Mouse (Mus musculus) midbrain, postnatal 0 days (tissue): ENCODE data around the gene Arhgef25. TPM values are rescaled to one million over a fixed set of nuclear protein-coding genes. Genes with fewer than 3 reads are reported as not detected.

Experiments used
- ATAC-seq: fragments of 200-750 bp; cut with Nextera tagmentation; 2 replicates; pipeline ENCODE4 v1.8.0; 2017; ENCODE audit warnings: moderate number of reproducible peaks, mild to moderate bottlenecking, moderate TSS enrichment, moderate library complexity; ENCODE audit not compliant: low FRiP score
- DNase-seq: peaks from one replicate; pipeline ENCODE4 v3.0.0-alpha.2; 2015; ENCODE audit warnings: low spot score
- H3K27ac ChIP-seq: fragments of 300-500 bp; sonication (generic); 2 replicates; pipeline ENCODE4 v1.5.1; 2014; ENCODE audit warnings: low read depth, mild to moderate bottlenecking, low read length, mixed read lengths
- H3K27me3 ChIP-seq: fragments of 300-500 bp; sonication (generic); 2 replicates; pipeline ENCODE4 v1.6.1; 2014; ENCODE audit warnings: low read length, control low read depth, mixed read lengths; ENCODE audit not compliant: insufficient read depth
- H3K36me3 ChIP-seq: fragments of 300-500 bp; sonication (generic); 2 replicates; pipeline ENCODE4 v1.6.1; 2014; ENCODE audit warnings: low read length, control low read depth, mixed read lengths; ENCODE audit not compliant: insufficient read depth
- H3K4me1 ChIP-seq: fragments of 300-500 bp; sonication (generic); 2 replicates; pipeline ENCODE4 v1.6.1; 2014; ENCODE audit warnings: mild to moderate bottlenecking, control low read depth, antibody characterized with exemption, low read length, mixed read lengths; ENCODE audit not compliant: insufficient read depth
- H3K4me2 ChIP-seq: fragments of 300-500 bp; sonication (generic); 2 replicates; pipeline ENCODE4 v1.6.1; 2014; ENCODE audit warnings: low read depth, mild to moderate bottlenecking, low read length, mixed read lengths; ENCODE audit not compliant: poor library complexity, severe bottlenecking
- H3K4me3 ChIP-seq: fragments of 300-500 bp; sonication (generic); 2 replicates; pipeline ENCODE4 v1.5.1; 2014; ENCODE audit warnings: low read depth, mild to moderate bottlenecking, low read length, moderate library complexity
- H3K9ac ChIP-seq: fragments of 300-500 bp; sonication (generic); replicated peaks from 2 replicates; pipeline ENCODE4 v1.6.1; 2014; ENCODE audit warnings: mild to moderate bottlenecking, low read length, moderate library complexity, mixed read lengths; ENCODE audit not compliant: poor library complexity, severe bottlenecking
- H3K9me3 ChIP-seq: fragments of 300-500 bp; sonication (generic); 2 replicates; pipeline ENCODE4 v1.6.1; 2016; ENCODE audit warnings: low read length, control low read depth
- CTCF ChIP-seq: IDR thresholded peaks from 2 replicates; pipeline ENCODE4 v1.5.1; 2016; ENCODE audit warnings: antibody characterized with exemption, mild to moderate bottlenecking
- WGBS: fragments of 180-500 bp; shearing (Covaris S2); extraction: QIAGEN DNeasy Blood & Tissue Kit; methylation state at CpG from one replicate; pipeline ENCODE4 v1.1.7; 2014; 5-methylcytosine and 5-hydroxymethylcytosine counted together
- polyA plus RNA-seq: library from polyadenylated mRNA; unstranded; fragments of >200 nt; fragmentation: Nextera tagmentation; extraction: Ambion mirVana; gene quantifications from 2 replicates; pipeline ENCODE4 v1.2.1, GENCODE M21; 2015
- total RNA-seq: library from RNA; depleted of rRNA; stranded (reverse); fragments of >200 nt; gene quantifications from 2 replicates; pipeline ENCODE4 v1.2.3, GENCODE M21; 2014; rRNA removed

Arhgef25 gene
- total RNA-seq (47.6 and 48.8 TPM in 2 replicates), polyA plus RNA-seq (13.5 and 15.4 TPM in 2 replicates)

GRCm38 (mm10) chr10:127189651-127190381 is at the start of gene Arhgef25:
TSS of gene Arhgef25 (minus strand) at chr10:127190083.
- DNase-seq (no peak), ATAC-seq (no peak)
- Histone ChIP-seq H3K36me3 (peaks cover 23% of the 10 kb centered on the region), H3K4me2 (peak within 1 kb of the TSS; percentile 98), H3K9me3 (no peaks in the 10 kb centered on the region), H3K27me3 (no peaks in the 10 kb centered on the region), H3K9ac (peak within 1 kb of the TSS; percentile 84), H3K4me1 (peaks cover 3% of the 10 kb centered on the region; the same call in 1 of the 2 replicates), H3K27ac (peak within 1 kb of the TSS; percentile 18; the same call in 1 of the 2 replicates), H3K4me3 (peak within 1 kb of the TSS; percentile 66)
- 9% methylated on average over 34 of the region's 35 CpGs for WGBS
- TF ChIP-seq CTCF: no peak

DNA sequence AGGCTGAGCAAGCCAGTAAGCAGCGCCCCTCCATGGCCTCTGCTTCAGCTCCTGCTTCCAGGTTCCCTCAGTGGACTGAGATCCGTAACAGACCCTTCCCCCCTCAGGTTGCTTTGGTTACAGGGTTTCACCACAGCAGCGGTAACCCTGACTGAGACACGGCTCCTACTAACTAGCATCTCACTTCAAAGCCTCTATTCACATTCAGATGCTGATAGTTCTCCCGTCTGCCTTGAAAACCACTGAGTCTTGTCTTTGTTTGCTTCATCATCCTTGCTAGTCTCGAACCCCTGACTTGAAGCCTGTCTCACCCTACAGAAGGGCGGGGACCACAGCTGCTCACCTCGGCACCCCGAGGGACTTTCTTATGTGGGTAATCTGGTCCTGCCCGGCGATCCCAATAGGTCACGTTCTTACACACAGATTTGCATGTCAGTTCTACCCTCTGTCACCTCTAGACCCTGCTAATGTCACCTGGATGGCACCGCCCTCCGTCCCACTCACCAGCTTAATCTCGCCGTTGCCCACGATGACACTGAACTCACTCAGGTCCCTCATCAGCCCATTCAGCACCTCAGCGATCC is 48.5 kb upstream of the Arhgef25 start:
- Histone ChIP-seq H3K4me2 (no peak overlapping the region), H3K9me3 (no peaks in the 10 kb centered on the region), H3K4me1 (no peaks in the 10 kb centered on the region), H3K4me3 (no peak overlapping the region), H3K36me3 (peaks cover 76% of the 10 kb centered on the region), H3K27me3 (no peaks in the 10 kb centered on the region), H3K9ac (no peak overlapping the region), H3K27ac (no peak overlapping the region)
- TF ChIP-seq CTCF: no peak
- WGBS: 73% methylated on average over 18 of the region's 18 CpGs
- ATAC-seq: no peak
- no peak for DNase-seq

GRCm38 (mm10) chr10:127236541-127236940 is 46.7 kb upstream of the Arhgef25 start:
- Histone ChIP-seq H3K4me3 (no peak overlapping the region), H3K36me3 (peaks cover 74% of the 10 kb centered on the region), H3K9me3 (no peaks in the 10 kb centered on the region), H3K4me1 (no peaks in the 10 kb centered on the region), H3K4me2 (no peak overlapping the region), H3K27ac (no peak overlapping the region), H3K9ac (no peak overlapping the region), H3K27me3 (no peaks in the 10 kb centered on the region)
- TF ChIP-seq CTCF: no peak
- 56% methylated on average over 9 of the region's 9 CpGs for WGBS
- ATAC-seq (no peak), DNase-seq (no peak)

GRCm38 (mm10) chr10:127233141-127233540 is 43.3 kb upstream of the Arhgef25 start:
- ATAC-seq (no peak), DNase-seq (peak; percentile 27)
- peak; percentile 52 for TF ChIP-seq CTCF
- no peaks in the 10 kb centered on the region for H3K4me1 ChIP-seq
- no peaks in the 10 kb centered on the region for H3K27me3 ChIP-seq
- WGBS: 84% methylated on average over 9 of the region's 9 CpGs
- no peak overlapping the region for H3K9ac ChIP-seq
- peaks cover 74% of the 10 kb centered on the region for H3K36me3 ChIP-seq
- H3K9me3 ChIP-seq: no peaks in the 10 kb centered on the region
- H3K4me2 ChIP-seq: no peak overlapping the region
- H3K4me3 ChIP-seq: no peak overlapping the region
- H3K27ac ChIP-seq: no peak overlapping the region

- H3K9ac ChIP-seq: no peak overlapping the region
- no peak overlapping the region for H3K4me3 ChIP-seq
- H3K4me2 ChIP-seq: no peak overlapping the region
- 83% methylated on average over 14 of the region's 14 CpGs for WGBS
- ATAC-seq (no peak), DNase-seq (no peak)
- no peak overlapping the region for H3K27ac ChIP-seq
- no peak for TF ChIP-seq CTCF
- H3K36me3 ChIP-seq: peaks cover 72% of the 10 kb centered on the region
- no peaks in the 10 kb centered on the region for H3K9me3 ChIP-seq
- H3K27me3 ChIP-seq: no peaks in the 10 kb centered on the region
- no peaks in the 10 kb centered on the region for H3K4me1 ChIP-seq
Observed at GRCm38 (mm10) chr10:127231741-127232140, 41.9 kb upstream of the Arhgef25 start.

DNA sequence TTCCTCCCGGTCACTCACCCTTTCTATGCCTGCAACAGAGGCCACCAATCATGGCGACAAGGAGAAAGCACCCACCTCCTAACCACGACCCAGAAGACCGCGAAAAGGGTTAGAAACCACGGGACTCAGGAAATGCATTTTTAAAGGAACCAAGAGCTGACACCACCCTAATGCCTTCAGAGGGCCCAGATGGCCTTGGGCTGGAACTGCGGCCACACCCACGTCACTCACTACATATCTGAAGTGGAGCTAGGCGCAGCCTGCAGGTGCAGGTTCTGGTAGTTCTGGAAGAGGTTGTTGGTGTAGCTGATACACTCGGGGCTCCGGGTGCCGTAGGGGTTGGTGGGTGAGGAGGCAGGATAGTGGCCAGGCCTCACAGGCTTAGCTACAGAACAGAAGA is 40.8 kb upstream of the Arhgef25 start:
- no peaks in the 10 kb centered on the region for H3K4me1 ChIP-seq
- H3K4me3 ChIP-seq: no peak overlapping the region
- H3K9me3 ChIP-seq: no peaks in the 10 kb centered on the region
- H3K27ac ChIP-seq: no peak overlapping the region
- ATAC-seq (no peak), DNase-seq (no peak)
- H3K4me2 ChIP-seq: no peak overlapping the region
- no peak for TF ChIP-seq CTCF
- H3K36me3 ChIP-seq: peaks cover 66% of the 10 kb centered on the region
- no peak overlapping the region for H3K9ac ChIP-seq
- no peaks in the 10 kb centered on the region for H3K27me3 ChIP-seq
- 91% methylated on average over 12 of the region's 12 CpGs for WGBS
